Mouse (Mus musculus): ENCODE measurements around the gene Grhl1. TPM values are rescaled to one million over a fixed set of nuclear protein-coding genes. Genes with fewer than 3 reads are reported as not detected.

Grhl1 gene
- polyA plus RNA-seq, 1 experiment, result not detected

DNA sequence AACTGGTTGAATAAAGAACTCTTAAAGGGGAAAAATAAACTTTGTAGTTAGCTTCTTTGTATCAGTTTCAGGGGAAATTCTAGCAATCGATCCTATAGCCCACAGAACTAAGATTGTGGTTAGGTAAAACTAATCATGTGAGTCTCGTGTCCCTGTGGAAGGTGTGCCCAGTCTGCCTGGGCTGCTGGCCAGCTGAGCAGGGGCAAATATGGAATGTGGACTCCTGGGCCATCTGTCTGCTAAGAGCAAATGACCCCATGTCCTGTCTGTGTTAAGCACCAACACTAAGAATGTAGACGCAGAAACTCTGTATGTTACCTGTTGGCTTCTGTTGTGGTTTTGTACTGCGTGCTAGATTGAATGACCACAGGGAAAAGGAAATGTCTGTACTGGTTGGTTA is 89.0 kb downstream of the Grhl1 start:
- Histone ChIP-seq H3K27ac (ENCODE audit: insufficient read depth, low read depth, low read length) (no peak overlapping the region), H3K4me1 (ENCODE audit: control insufficient read depth, insufficient read depth, low read length) (0 out of 2 replicates have a peak, but pooled peaks cover 2% of the 10 kb centered on the region), H3K4me3 (ENCODE audit: insufficient read depth, low read depth, low read length) (no peak overlapping the region)
- WGBS, result 79% methylated on average over 4 of the region's 4 CpGs
- no peak for TF ChIP-seq POLR2A (IDR thresholded peaks at IDR 0.05; ENCODE audit: insufficient read depth, low read depth, low read length)
- TF ChIP-seq CTCF (IDR thresholded peaks at IDR 0.05; ENCODE audit: insufficient read depth, low read depth, low read length), result no peak

DNA sequence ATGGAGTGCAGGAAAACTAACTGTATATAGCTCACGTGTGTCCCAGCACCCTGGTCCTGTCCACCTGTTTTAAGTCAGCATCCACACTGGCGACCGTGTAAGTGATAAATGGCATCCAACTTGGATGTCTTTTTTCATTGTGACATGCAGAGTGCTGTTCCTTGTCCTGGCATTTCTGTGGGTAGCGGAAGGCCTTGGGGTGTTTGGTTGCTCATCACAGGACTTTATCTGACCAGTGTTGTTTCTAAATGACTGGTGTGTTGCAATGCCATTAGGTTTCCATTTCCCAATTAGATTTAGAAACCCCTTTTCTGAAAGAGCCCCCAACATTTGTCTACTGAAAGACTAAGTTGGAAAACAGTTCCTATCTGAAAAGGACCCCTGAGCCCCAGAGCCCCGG is 90.0 kb downstream of the Grhl1 start:
- H3K4me3 ChIP-seq (ENCODE audit: insufficient read depth, low read depth, low read length), result no peak overlapping the region
- no peak overlapping the region for H3K27ac ChIP-seq (ENCODE audit: insufficient read depth, low read depth, low read length)
- 94% methylated on average over 5 of the region's 5 CpGs for WGBS
- TF ChIP-seq CTCF (IDR thresholded peaks at IDR 0.05; ENCODE audit: insufficient read depth, low read depth, low read length), result no peak
- TF ChIP-seq POLR2A (IDR thresholded peaks at IDR 0.05; ENCODE audit: insufficient read depth, low read depth, low read length), result no peak
- no peaks in the 10 kb centered on the region for H3K4me1 ChIP-seq (ENCODE audit: control insufficient read depth, insufficient read depth, low read length)

Other genes with a start within 250 kb of the Grhl1 start
- not detected in 2 replicates for gene Taf1b, start 73.9 kb upstream of the Grhl1 start, polyA plus RNA-seq (2012; ENCODE audit: insufficient read depth, insufficient read length, low replicate concordance, missing spikeins)
- gene Klf11, start 79.0 kb downstream of the Grhl1 start, polyA plus RNA-seq (2012; ENCODE audit: insufficient read depth, insufficient read length, low replicate concordance, missing spikeins), result not detected in 2 replicates
- not detected in 2 replicates for gene Cys1, start 109.5 kb downstream of the Grhl1 start, polyA plus RNA-seq (2012; ENCODE audit: insufficient read depth, insufficient read length, low replicate concordance, missing spikeins)
- gene Rrm2, start 136.0 kb downstream of the Grhl1 start, polyA plus RNA-seq (2012; ENCODE audit: insufficient read depth, insufficient read length, low replicate concordance, missing spikeins), result not detected in 2 replicates

Measured in olfactory bulb, adult 2 months (tissue).